Mouse (Mus musculus) heart, adult 2 months (tissue): ENCODE measurements at regions not wholly inside any gene's neighbourhood (a gene's known extent, or its start where the extent isn't known, plus 50 kb on each side); places are given as distances from the start of the nearest gene placed in this dataset.

Experiments used
- DNase-seq, 2 experiments: peaks; one replicate each; pipeline ENCODE4 v3.0.0; 2021
- H3K27ac ChIP-seq: fragments of 200-600 bp; 2 replicates; pipeline ENCODE4 v1.8.1; 2022
- H3K27me3 ChIP-seq: fragments of 200-500 bp; 2 replicates; pipeline ENCODE4 v1.6.1; 2012; ENCODE audit warnings: mild to moderate bottlenecking, low read length, inconsistent platforms, mixed read lengths; ENCODE audit not compliant: control insufficient read depth, insufficient read depth
- H3K36me3 ChIP-seq: fragments of 200-500 bp; 2 replicates; pipeline ENCODE4 v1.6.1; 2012; ENCODE audit warnings: low read length, inconsistent platforms; ENCODE audit not compliant: control insufficient read depth, insufficient read depth
- H3K4me1 ChIP-seq: fragments of 200-500 bp; 2 replicates; pipeline ENCODE4 v1.6.1; 2011; ENCODE audit warnings: low read length; ENCODE audit not compliant: control insufficient read depth, insufficient read depth
- H3K4me3 ChIP-seq: fragments of 200-600 bp; 2 replicates; pipeline ENCODE4 v1.8.1; 2022
- H3K79me2 ChIP-seq: fragments of 200-500 bp; replicated peaks from 2 replicates; pipeline ENCODE4 v1.6.1; 2012; ENCODE audit warnings: mild to moderate bottlenecking, inconsistent platforms, low read length, moderate library complexity, mixed read lengths; ENCODE audit not compliant: control insufficient read depth, insufficient read depth
- H3K9ac ChIP-seq: fragments of 200-500 bp; 2 replicates; pipeline ENCODE4 v1.6.1; 2012; ENCODE audit warnings: low read depth, mild to moderate bottlenecking, control low read depth, inconsistent platforms, low read length, mixed read lengths
- CTCF ChIP-seq: fragments of 200-600 bp; IDR thresholded peaks from 2 replicates; pipeline ENCODE4 v1.8.1; 2022; ENCODE audit warnings: antibody characterized with exemption, mild to moderate bottlenecking, moderate library complexity
- EP300 ChIP-seq: fragments of 200-500 bp; IDR thresholded peaks from 2 replicates; pipeline ENCODE4 v1.6.1; 2011; ENCODE audit warnings: low read depth, low read length, control low read depth; ENCODE audit not compliant: insufficient read depth
- POLR2A ChIP-seq: fragments of 200-500 bp; IDR thresholded peaks from 2 replicates; pipeline ENCODE4 v1.6.1; 2011; ENCODE audit warnings: mild to moderate bottlenecking, low read depth, low read length, control low read depth; ENCODE audit not compliant: insufficient read depth
- WGBS: fragments of 180-500 bp; shearing (Covaris S2); methylation state at CpG from one replicate; pipeline ENCODE4 v1.1.7; 2018; 5-methylcytosine and 5-hydroxymethylcytosine counted together
- intact Hi-C: fragments of 180-260 bp; cut with DNase I; formaldehyde crosslinking; loops from one replicate; pipeline ENCODE4 v1.15.1; 2025

GRCm38 (mm10) chr17:4179271-4179670, 483.2 kb upstream of the Nox3 start:
- intact Hi-C loops: loop anchor here (10.0 kb wide), 1 partner anchor 116 kb away; no protein-coding TSS in a partner anchor
- WGBS: 45% methylated on average over 1 of the region's 1 CpGs
- Histone ChIP-seq H3K27me3 (no peaks in the 10 kb centered on the region), H3K36me3 (no peaks in the 10 kb centered on the region), H3K79me2 (no peaks in the 10 kb centered on the region), H3K27ac (no peak overlapping the region), H3K4me1 (peaks cover 2% of the 10 kb centered on the region; the same call in 1 of the 2 replicates), H3K4me3 (no peak overlapping the region), H3K9ac (no peak overlapping the region)
- TF ChIP-seq CTCF (0 out of 2 replicates have a peak, but pooled peaks have one; percentile 13), POLR2A (no peak), EP300 (no peak)
- DNase-seq: no peak

GRCm38 (mm10) chr17:4182106-4182505, 486.0 kb upstream of the Nox3 start:
- Histone ChIP-seq H3K27ac (no peak overlapping the region), H3K4me3 (no peak overlapping the region), H3K36me3 (no peaks in the 10 kb centered on the region), H3K79me2 (no peaks in the 10 kb centered on the region), H3K27me3 (no peaks in the 10 kb centered on the region), H3K9ac (no peak overlapping the region), H3K4me1 (peaks cover 3% of the 10 kb centered on the region; the same call in 1 of the 2 replicates)
- no peak for TF ChIP-seq EP300
- TF ChIP-seq POLR2A: no peak
- no peak for TF ChIP-seq CTCF
- no peak for DNase-seq
- WGBS: 90% methylated on average over 1 of the region's 1 CpGs
- intact Hi-C loops: no loop called here

DNA sequence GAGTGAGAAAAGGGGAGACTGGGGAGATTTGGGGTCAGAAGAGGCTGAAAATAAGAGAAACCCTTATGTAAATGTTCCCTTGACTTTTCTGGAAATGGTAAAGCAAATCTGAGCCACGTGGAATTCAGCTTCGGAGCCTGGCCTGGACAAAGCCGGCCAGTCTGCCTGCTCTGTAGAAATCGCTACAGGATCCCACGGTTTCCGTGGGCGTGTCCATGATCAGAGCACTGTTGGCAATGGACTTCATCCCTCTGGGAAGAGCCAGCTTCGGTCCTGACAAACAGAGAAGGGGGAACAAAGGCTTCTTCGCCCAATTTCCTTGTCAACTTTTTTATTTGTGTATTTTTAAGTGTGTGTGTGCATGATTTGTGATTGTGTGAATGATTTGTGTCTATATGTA, 490.7 kb upstream of the Nox3 start:
- Histone ChIP-seq H3K27ac (no peak overlapping the region), H3K4me1 (peaks cover 3% of the 10 kb centered on the region; the same call in 1 of the 2 replicates), H3K4me3 (no peak overlapping the region), H3K36me3 (no peaks in the 10 kb centered on the region), H3K27me3 (no peaks in the 10 kb centered on the region), H3K9ac (no peak overlapping the region), H3K79me2 (no peaks in the 10 kb centered on the region)
- DNase-seq: peak in 1 of 2 experiments; percentile 30
- intact Hi-C loops: no loop called here
- TF ChIP-seq EP300 (no peak), POLR2A (no peak), CTCF (no peak)
- 33% methylated on average over 9 of the region's 9 CpGs for WGBS

- TF ChIP-seq POLR2A (no peak), EP300 (no peak), CTCF (no peak)
- intact Hi-C loops: no loop called here
- H3K4me3 ChIP-seq: no peak overlapping the region
- peaks cover 3% of the 10 kb centered on the region; the same call in 1 of the 2 replicates for H3K4me1 ChIP-seq
- no peak overlapping the region for H3K9ac ChIP-seq
- H3K27me3 ChIP-seq: no peaks in the 10 kb centered on the region
- no peaks in the 10 kb centered on the region for H3K36me3 ChIP-seq
- H3K79me2 ChIP-seq: no peaks in the 10 kb centered on the region
- 90% methylated on average over 4 of the region's 4 CpGs for WGBS
- DNase-seq: no peak
- H3K27ac ChIP-seq: no peak overlapping the region
Observed at GRCm38 (mm10) chr17:4187606-4188005, 491.5 kb upstream of the Nox3 start.

DNA sequence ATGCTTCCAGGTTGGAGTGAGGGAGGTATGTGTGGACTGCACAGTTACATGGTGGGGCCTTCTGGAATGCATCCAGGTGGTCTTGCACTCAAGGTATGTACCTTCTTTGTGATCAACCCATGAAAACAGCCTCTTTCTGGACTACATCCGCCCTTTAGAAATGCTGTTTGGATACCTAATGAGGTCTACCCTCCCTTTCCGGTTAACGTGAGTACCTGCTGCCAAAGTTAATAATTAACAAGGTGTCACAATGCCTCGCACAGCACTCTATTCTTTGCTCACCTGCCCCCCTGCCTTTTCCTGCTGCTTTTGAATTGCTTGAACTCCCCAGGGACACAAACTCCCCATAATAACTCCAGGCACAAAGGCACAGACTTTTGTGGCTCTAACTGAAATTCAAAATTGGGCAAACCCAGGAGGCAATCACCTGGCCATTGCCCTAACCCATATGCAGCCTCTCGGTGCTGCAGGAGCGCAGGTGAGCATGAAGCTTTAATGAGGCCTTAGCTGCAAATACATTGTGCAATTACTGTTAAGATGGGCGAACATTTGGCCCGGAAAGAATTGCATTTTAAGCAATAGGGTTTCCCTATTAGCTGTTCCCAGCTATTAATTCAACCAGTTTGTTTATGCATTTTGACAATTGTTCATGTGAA, 500.9 kb upstream of the Nox3 start:
- intact Hi-C loops: no loop called here
- Histone ChIP-seq H3K4me1 (peaks cover 2% of the 10 kb centered on the region; the same call in 1 of the 2 replicates), H3K27ac (no peak overlapping the region), H3K27me3 (no peaks in the 10 kb centered on the region), H3K79me2 (no peaks in the 10 kb centered on the region), H3K4me3 (no peak overlapping the region), H3K9ac (no peak overlapping the region), H3K36me3 (no peaks in the 10 kb centered on the region)
- no peak for DNase-seq
- TF ChIP-seq EP300: no peak
- no peak for TF ChIP-seq CTCF
- no peak for TF ChIP-seq POLR2A
- WGBS: 76% methylated on average over 8 of the region's 8 CpGs

DNA sequence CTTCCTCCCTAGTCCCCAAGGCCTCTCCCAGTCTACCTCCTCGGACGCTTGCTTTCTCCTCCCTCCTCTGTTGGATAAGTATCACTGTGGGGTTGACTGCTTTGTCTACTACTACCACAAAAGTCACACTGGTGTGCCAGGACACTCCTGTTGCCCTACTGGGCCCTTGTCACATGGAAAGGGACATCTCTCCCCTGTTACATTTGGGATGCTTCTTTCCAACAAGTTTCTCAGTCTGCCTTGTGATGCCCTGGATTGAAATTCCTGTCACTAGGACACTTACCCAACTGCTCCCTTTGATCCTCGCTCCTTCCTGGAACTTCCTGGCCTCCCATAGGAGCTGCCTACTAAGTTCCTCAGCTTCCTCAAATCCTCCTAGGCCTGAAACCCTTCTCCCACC, 501.9 kb upstream of the Nox3 start:
- H3K4me1 ChIP-seq: peaks cover 2% of the 10 kb centered on the region; the same call in 1 of the 2 replicates
- no peak for DNase-seq
- TF ChIP-seq POLR2A (no peak), CTCF (no peak), EP300 (no peak)
- H3K4me3 ChIP-seq: no peak overlapping the region
- H3K9ac ChIP-seq: no peak overlapping the region
- no peak overlapping the region for H3K27ac ChIP-seq
- no peaks in the 10 kb centered on the region for H3K79me2 ChIP-seq
- H3K36me3 ChIP-seq: no peaks in the 10 kb centered on the region
- H3K27me3 ChIP-seq: no peaks in the 10 kb centered on the region
- WGBS: 61% methylated on average over 3 of the region's 3 CpGs
- intact Hi-C loops: no loop called here
